Mouse (Mus musculus) heart, embryonic 12.5 days (tissue): ENCODE measurements at regions not wholly inside any gene's neighbourhood (a gene's known extent, or its start where the extent isn't known, plus 50 kb on each side); places are given as distances from the start of the nearest gene placed in this dataset.

ENCODE experiments used
- ATAC-seq: fragments of 200-750 bp; cut with Nextera tagmentation; 2 replicates; pipeline ENCODE4 v1.8.0; 2017; ENCODE audit warnings: moderate TSS enrichment, moderate library complexity; ENCODE audit not compliant: insufficient number of reproducible peaks, low FRiP score
- H3K27ac ChIP-seq: fragments of 300-500 bp; sonication (generic); 2 replicates; pipeline ENCODE4 v1.5.1; 2016; ENCODE audit warnings: mild to moderate bottlenecking, moderate library complexity; ENCODE audit not compliant: poor library complexity, severe bottlenecking
- H3K27me3 ChIP-seq: fragments of 300-500 bp; sonication (generic); replicated peaks from 2 replicates; pipeline ENCODE4 v1.6.1; 2016; ENCODE audit warnings: mild to moderate bottlenecking, moderate library complexity
- H3K36me3 ChIP-seq: fragments of 300-500 bp; sonication (generic); 2 replicates; pipeline ENCODE4 v1.6.1; 2016; ENCODE audit warnings: mild to moderate bottlenecking, moderate library complexity
- H3K4me1 ChIP-seq: fragments of 300-500 bp; sonication (generic); replicated peaks from 2 replicates; pipeline ENCODE4 v1.6.1; 2016; ENCODE audit warnings: mild to moderate bottlenecking
- H3K4me2 ChIP-seq: fragments of 300-500 bp; sonication (generic); 2 replicates; pipeline ENCODE4 v1.6.1; 2016; ENCODE audit warnings: mild to moderate bottlenecking, moderate library complexity
- H3K4me3 ChIP-seq: fragments of 300-500 bp; sonication (generic); 2 replicates; pipeline ENCODE4 v1.5.1; 2016; ENCODE audit warnings: mild to moderate bottlenecking
- H3K9ac ChIP-seq: fragments of 300-500 bp; sonication (generic); 2 replicates; pipeline ENCODE4 v1.6.1; 2016; ENCODE audit warnings: mild to moderate bottlenecking, moderate library complexity
- H3K9me3 ChIP-seq: fragments of 300-500 bp; sonication (generic); replicated peaks from 2 replicates; pipeline ENCODE4 v1.6.1; 2016; ENCODE audit warnings: mild to moderate bottlenecking, moderate library complexity
- WGBS: fragments of 180-500 bp; shearing (Covaris S2); methylation state at CpG from one replicate; pipeline ENCODE4 v1.1.7; 2016; 5-methylcytosine and 5-hydroxymethylcytosine counted together

DNA sequence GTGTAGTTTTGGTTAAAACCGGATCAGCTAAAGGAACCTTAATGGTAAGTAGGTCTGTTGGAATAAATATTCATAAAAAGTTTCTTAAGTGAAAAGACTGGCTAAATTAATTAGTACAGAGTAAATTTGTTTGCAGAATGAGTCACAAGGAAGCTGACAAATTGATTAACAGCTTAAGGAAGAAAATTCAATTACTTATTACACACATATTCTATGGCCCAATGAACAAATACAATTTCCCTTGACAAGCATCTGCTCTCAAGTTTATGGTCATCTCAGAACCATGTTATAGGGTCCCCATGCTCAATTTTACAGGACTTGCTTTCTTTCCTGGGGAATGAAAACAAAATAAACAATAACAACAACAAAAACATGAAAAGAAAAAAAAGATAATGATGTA lies 231.4 kb upstream of the Frg1 start:
- ATAC-seq = no peak
- 77% methylated on average over 1 of the region's 1 CpGs for WGBS
- no peaks in the 10 kb centered on the region for H3K4me1 ChIP-seq

DNA sequence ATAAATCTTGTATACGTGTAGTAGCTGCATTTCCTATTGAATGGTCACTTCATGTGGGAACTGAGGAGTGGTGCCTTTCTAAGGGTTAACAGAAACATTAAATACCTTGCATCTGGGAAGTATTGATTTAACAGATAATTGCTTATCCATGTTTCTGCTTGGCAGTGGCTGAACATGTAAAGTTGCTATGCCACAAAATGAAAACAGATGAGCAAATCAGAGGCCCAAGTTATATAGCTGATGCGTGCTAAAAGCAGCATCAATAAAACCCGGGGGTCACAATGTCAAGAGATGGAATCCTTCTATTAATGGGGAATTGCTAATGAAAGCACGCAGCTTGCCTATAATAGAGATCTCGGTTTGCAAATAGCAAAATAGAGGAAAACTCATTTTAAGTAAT lies 227.8 kb upstream of the Frg1 start:
- H3K9me3 ChIP-seq = no peaks in the 10 kb centered on the region
- H3K27me3 ChIP-seq = no peaks in the 10 kb centered on the region
- H3K4me3 ChIP-seq = no peak overlapping the region
- 77% methylated on average over 5 of the region's 5 CpGs for WGBS
- no peak for ATAC-seq
- no peaks in the 10 kb centered on the region for H3K36me3 ChIP-seq
- H3K9ac ChIP-seq = no peak overlapping the region
- H3K4me2 ChIP-seq = no peak overlapping the region
- no peaks in the 10 kb centered on the region for H3K4me1 ChIP-seq
- H3K27ac ChIP-seq = no peak overlapping the region

More for the DNA sequence above, 231.4 kb upstream of the Frg1 start:
- no peak overlapping the region for H3K27ac ChIP-seq
- no peaks in the 10 kb centered on the region for H3K36me3 ChIP-seq
- H3K27me3 ChIP-seq = no peaks in the 10 kb centered on the region
- no peak overlapping the region for H3K9ac ChIP-seq
- H3K9me3 ChIP-seq = no peaks in the 10 kb centered on the region
- no peak overlapping the region for H3K4me3 ChIP-seq
- H3K4me2 ChIP-seq = no peak overlapping the region

DNA sequence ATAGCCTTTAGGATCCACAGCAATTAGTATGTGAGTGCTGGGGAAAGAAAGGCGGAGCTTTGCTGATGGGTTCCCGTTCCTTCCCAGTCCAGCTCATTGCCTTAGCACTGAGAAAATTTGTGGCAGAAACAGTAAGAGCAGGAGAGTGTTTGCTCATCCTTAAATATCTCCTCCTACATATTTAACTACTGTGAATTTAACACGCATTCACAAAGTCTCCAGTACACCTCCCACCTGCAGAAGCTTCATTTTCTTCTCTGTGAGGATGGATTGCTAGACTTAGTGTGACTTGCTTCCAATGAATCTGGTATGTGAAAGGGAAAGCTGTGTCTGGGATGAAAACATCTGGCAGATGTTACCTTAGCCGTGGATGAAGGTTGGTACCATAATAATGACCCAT lies 207.0 kb upstream of the Frg1 start:
- no peaks in the 10 kb centered on the region for H3K4me1 ChIP-seq
- no peak overlapping the region for H3K4me2 ChIP-seq
- no peaks in the 10 kb centered on the region for H3K27me3 ChIP-seq
- H3K9me3 ChIP-seq = no peaks in the 10 kb centered on the region
- H3K36me3 ChIP-seq = no peaks in the 10 kb centered on the region
- no peak for ATAC-seq
- no peak overlapping the region for H3K4me3 ChIP-seq
- 86% methylated on average over 4 of the region's 4 CpGs for WGBS
- no peak overlapping the region for H3K9ac ChIP-seq
- H3K27ac ChIP-seq = no peak overlapping the region

DNA sequence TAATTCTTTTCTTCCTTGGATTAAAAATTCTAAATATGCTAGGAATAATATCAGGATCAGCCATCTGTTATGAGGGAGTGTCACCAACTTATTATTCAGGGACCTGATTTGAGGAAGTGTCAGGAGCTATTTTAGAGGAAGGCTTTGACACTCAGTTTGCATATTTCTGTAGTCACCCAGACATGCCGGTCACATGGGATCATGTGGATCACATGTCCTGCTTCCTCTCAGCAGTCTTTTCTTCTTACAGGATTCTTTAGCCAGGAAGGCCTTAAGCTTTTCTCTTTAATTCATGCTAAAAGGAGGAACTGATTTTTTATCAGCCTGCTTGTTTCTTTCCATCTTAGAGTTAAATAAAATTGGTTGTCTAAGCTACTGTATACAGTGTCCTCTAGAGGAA lies 183.4 kb upstream of the Frg1 start:
- Histone ChIP-seq H3K27ac (no peak overlapping the region), H3K4me1 (no peaks in the 10 kb centered on the region), H3K36me3 (no peaks in the 10 kb centered on the region), H3K4me2 (no peak overlapping the region), H3K27me3 (no peaks in the 10 kb centered on the region), H3K9me3 (no peaks in the 10 kb centered on the region), H3K9ac (no peak overlapping the region), H3K4me3 (no peak overlapping the region)
- ATAC-seq = no peak
- WGBS = 83% methylated on average over 1 of the region's 1 CpGs

DNA sequence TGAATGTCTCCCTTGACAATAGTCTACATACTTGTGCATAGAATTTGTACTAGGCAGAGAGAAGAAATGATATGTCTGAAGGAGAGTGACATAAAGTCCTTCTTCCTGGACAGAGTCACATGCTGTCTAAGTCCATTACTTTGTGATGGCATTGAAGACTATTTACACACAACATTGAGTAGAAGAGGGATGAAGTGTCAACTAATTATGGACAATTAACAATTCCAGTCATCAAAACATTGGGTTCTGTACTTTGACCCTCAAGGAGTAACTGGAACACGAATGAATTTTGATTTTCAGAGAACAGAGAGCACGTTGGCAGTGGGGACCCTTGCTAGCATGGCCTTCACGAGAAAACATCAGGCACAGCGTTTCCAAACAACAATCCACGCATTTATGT lies 177.6 kb upstream of the Frg1 start:
- no peak for ATAC-seq
- WGBS = 72% methylated on average over 5 of the region's 5 CpGs
- Histone ChIP-seq H3K36me3 (no peaks in the 10 kb centered on the region), H3K4me1 (no peaks in the 10 kb centered on the region), H3K9me3 (no peaks in the 10 kb centered on the region), H3K9ac (no peak overlapping the region), H3K27ac (no peak overlapping the region), H3K4me2 (no peak overlapping the region), H3K27me3 (no peaks in the 10 kb centered on the region), H3K4me3 (no peak overlapping the region)

DNA sequence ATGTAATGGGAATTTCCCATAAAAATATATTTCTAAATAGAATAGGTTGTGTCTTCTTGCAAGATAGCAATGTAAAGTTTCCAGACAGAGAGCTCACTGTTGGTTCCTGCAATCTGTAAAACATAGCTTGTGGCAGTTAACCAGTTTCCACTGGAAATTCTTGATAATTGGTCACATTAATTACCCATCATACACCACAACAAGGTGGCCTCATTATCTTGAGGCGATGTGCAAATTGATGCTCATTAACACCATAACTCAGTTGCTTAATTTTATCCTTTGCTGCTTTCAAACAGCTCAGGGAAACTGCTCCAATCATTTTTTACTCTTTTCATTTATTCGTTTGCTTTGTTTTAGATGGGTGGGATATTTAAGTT lies 176.8 kb upstream of the Frg1 start:
- H3K4me1 ChIP-seq = no peaks in the 10 kb centered on the region
- H3K9ac ChIP-seq = no peak overlapping the region
- H3K4me3 ChIP-seq = no peak overlapping the region
- H3K27ac ChIP-seq = no peak overlapping the region
- no peaks in the 10 kb centered on the region for H3K36me3 ChIP-seq
- no peak for ATAC-seq
- no peak overlapping the region for H3K4me2 ChIP-seq
- H3K9me3 ChIP-seq = no peaks in the 10 kb centered on the region
- H3K27me3 ChIP-seq = no peaks in the 10 kb centered on the region
- 71% methylated on average over 2 of the region's 2 CpGs for WGBS

DNA sequence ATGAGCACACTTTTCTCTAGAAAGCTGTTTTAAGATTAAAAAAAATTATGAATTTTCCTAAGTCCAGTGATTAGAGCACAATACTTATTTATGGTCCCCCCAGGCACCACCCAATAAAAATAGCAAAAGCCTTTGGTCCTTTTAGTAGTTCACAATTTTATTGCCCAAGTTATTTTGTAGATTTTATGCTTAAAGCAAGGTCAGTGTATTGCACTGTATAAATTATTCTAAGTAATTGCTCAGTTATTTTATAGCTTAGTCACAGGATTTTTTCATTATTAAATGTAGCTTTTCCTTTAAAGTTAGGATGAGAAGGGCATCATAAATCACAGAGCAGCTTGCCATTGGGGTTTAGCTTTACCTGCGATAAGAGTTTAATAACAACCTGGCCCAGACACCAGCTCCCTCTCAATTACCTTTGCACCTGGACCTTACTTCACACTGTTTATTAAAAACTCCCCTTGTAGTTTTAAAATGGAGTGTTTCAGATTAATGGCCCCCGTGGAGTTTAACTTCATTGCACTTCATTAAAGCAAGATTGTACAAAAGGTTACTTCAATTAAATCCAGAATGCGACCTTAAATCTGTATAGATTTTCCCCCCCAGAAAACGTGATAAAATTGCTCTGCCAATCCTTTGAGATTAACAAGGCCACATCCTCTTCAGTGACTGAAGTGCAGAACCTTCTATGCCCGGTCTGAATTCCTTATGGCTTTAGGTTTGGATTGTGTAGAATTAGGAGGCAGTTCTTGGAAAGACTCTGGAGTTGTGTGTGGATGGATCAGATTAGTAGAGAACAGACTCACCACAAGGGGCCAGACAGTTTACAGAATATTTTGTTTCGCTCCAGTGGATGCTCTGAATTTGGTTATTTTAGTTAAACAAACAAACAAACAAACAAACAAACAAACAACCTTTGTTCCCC lies 176.1 kb upstream of the Frg1 start:
- WGBS = 70% methylated on average over 6 of the region's 6 CpGs
- H3K9ac ChIP-seq = no peak overlapping the region
- H3K36me3 ChIP-seq = no peaks in the 10 kb centered on the region
- no peak overlapping the region for H3K4me2 ChIP-seq
- H3K9me3 ChIP-seq = no peaks in the 10 kb centered on the region
- no peaks in the 10 kb centered on the region for H3K27me3 ChIP-seq
- no peak overlapping the region for H3K4me3 ChIP-seq
- no peak overlapping the region for H3K27ac ChIP-seq
- no peak for ATAC-seq
- no peaks in the 10 kb centered on the region for H3K4me1 ChIP-seq

DNA sequence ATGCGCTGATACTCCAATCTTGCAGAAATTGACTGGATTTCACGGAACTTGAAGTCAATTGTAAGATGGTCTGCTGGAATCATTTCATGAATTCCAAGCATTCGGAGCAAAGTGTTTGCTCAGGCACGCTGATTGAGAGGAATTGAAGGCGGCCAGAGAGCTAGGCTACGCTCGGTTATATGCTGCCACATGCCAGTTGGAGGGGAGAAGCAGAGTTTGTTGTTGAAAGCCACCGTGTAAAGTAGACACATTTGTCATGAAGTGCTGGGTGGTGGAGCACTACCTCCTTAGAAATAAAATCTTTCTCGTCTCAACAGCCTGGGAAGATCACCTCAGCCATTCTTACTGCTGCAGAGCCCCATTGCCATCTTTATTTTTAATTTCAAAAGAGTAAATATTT lies 175.3 kb upstream of the Frg1 start:
- Histone ChIP-seq H3K27me3 (no peaks in the 10 kb centered on the region), H3K9me3 (no peaks in the 10 kb centered on the region), H3K4me3 (no peak overlapping the region), H3K4me2 (no peak overlapping the region), H3K27ac (no peak overlapping the region), H3K36me3 (no peaks in the 10 kb centered on the region), H3K9ac (no peak overlapping the region), H3K4me1 (no peaks in the 10 kb centered on the region)
- 67% methylated on average over 9 of the region's 9 CpGs for WGBS
- no peak for ATAC-seq

DNA sequence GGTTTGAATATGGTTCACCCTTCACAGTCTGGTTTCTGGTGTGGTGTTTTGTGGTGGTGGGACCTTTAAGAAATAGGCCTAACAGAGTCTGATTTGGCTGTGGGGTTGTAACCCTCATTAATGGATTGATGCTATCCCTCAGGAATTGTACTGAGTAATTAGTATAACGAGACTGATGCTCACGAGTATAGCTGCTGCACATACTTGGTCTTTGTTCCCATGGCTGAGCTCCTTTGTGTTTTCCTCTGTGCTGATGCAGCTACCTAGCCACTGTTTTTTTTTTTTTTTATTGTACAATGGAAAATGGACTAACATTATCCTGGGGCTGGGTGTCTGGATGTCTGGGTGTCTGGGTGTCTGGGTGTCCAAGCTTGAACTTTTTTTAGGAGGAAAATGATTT lies 171.3 kb upstream of the Frg1 start:
- Histone ChIP-seq H3K9me3 (no peaks in the 10 kb centered on the region), H3K4me2 (no peak overlapping the region), H3K36me3 (no peaks in the 10 kb centered on the region), H3K9ac (no peak overlapping the region), H3K4me1 (no peaks in the 10 kb centered on the region), H3K4me3 (no peak overlapping the region), H3K27me3 (no peaks in the 10 kb centered on the region), H3K27ac (no peak overlapping the region)
- no peak for ATAC-seq
- 80% methylated on average over 2 of the region's 2 CpGs for WGBS

DNA sequence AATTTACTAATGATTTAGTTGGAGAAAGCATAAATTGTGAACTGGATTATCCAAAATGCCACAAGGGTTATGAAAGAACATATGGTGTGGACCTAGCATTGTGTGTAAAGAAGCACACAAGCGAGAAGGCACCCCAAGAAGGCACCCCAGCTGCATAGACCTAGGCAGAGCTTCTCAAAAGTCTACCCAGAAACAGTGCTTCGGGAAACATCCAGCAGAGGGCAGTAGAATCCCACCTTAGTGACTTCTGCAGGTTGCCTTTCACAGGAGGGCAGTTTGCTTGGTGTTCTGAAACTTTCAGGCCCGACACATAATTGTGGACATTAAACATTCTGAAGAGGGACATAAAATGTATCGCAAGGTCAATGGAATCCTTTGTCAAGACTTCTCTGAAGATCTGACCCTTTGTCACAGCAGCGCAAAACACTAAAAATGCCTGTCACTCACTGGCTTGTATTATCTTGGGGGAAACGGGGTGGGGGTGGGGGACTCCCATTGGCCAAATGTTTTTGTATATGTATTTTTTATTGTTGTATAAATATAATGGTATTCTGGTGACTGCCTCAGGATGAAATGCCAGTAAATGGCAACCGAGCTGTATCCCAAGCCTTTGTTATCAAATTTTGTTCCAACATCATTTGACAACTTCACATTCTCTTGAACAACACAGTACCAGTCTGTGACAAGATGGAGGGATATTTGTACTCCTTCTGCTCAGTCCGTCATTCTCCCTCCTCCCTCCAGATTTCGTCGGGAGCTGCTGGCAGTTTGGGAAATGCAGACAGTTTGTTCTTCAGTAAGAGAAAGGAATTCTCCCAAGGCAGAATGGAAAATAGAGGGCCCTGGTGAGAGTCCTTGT lies 156.4 kb upstream of the Frg1 start:
- no peak overlapping the region for H3K4me2 ChIP-seq
- WGBS = 50% methylated on average over 10 of the region's 10 CpGs
- H3K4me1 ChIP-seq = no peaks in the 10 kb centered on the region
- H3K27ac ChIP-seq = no peak overlapping the region
- peaks cover 5% of the 10 kb centered on the region; the same call in 1 of the 2 replicates for H3K27me3 ChIP-seq
- H3K4me3 ChIP-seq = no peak overlapping the region
- H3K9ac ChIP-seq = no peak overlapping the region
- no peak for ATAC-seq
- no peaks in the 10 kb centered on the region for H3K9me3 ChIP-seq
- H3K36me3 ChIP-seq = no peaks in the 10 kb centered on the region

DNA sequence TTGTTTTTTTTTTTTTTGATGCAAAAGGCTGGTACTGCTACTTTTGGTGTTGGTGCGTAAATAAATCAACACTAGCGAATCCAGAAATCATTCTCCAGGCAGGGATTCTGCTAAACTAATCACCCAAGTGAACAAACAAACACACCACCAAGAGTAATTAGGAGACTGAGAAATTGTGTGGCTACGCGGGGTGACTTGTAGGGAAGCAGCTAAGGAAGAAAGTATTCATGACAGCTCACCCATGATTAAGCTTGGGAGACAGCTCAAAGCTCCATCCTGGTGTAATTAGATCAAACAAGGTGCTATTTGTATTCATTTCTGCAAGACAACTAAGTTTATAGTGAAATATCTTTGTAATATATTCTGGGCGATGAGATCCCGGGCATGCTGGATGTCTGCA lies 153.7 kb upstream of the Frg1 start:
- WGBS = 84% methylated on average over 6 of the region's 6 CpGs
- ATAC-seq = no peak

More for the DNA sequence above, 153.7 kb upstream of the Frg1 start:
- Histone ChIP-seq H3K9me3 (no peaks in the 10 kb centered on the region), H3K4me1 (no peaks in the 10 kb centered on the region), H3K4me3 (no peak overlapping the region), H3K36me3 (no peaks in the 10 kb centered on the region), H3K27me3 (0 out of 2 replicates have a peak, but pooled peaks cover 5% of the 10 kb centered on the region), H3K4me2 (no peak overlapping the region), H3K9ac (no peak overlapping the region), H3K27ac (no peak overlapping the region)
